Mouse (Mus musculus): ENCODE data around the gene Dnaic2. TPM values are rescaled to one million over a fixed set of nuclear protein-coding genes. Genes with fewer than 3 reads are reported as not detected.
A peak's percentile ranks its signal among the peaks of the same experiment; 100 is the strongest.

Gene Dnaic2
- polyA plus RNA-seq, 1 experiment from 2014 or later: 1.1 TPM

DNA sequence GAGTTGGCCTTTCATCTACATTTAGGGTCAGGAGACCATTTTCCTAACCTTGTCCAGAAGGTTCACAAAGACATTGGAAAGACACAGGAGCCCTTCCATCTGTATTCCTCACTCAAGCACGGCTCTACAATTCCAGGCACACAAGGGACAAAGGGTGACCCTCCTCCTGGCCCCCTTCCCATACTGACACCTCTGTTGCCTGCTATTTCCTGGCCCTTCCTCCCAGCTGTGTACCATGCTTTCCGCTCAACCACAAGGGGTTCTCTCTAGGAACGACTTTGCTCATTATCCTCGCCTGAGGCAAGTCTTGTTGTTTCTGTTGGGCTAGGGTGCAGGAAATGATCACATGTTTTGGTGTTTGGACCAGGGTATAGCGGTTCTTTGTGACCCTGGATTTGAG lies 1.1 kb downstream of the Dnaic2 start:
- Histone ChIP-seq H3K4me1 (peaks cover 25% of the 10 kb centered on the region), H3K27me3 (0 out of 2 replicates have a peak, but pooled peaks cover 5% of the 10 kb centered on the region), H3K9ac (no peak overlapping the region), H3K4me3 (no peak overlapping the region), H3K4me2 (no peak overlapping the region), H3K27ac (0 out of 2 replicates have a peak overlapping the region, but pooled peaks have one; percentile 22), H3K36me3 (no peaks in the 10 kb centered on the region), H3K9me3 (no peaks in the 10 kb centered on the region)
- WGBS: 33% methylated on average over 5 of the region's 5 CpGs
- ATAC-seq (ENCODE audit: insufficient number of reproducible peaks, low FRiP score, low TSS enrichment, low read depth): no peak

DNA sequence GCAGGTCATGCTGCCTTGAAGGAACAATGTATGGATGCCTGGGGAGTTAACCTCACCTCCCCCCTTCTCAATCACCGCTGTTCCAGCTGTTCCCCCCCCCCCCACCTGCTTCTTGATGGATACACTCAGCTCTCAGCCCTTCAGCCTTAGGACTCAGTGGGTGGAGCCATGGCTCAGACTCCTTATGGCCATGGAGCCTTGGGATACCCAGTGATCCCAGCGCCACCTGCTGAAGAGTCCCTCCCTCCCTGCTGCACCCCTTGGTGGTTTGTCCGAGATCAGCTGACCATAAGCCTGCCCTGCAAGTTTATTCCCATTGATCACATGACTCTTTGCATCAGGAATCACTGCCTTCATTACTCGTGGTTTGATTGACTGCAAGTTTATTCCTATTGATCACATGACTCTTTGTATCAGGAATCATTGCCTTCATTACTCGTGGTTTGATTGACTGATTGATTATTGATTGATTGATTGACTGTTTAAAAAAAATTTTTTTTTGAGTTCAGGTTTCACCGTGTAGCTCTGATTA lies 2.7 kb downstream of the Dnaic2 start:
- no peak overlapping the region for H3K9ac ChIP-seq
- no peak overlapping the region for H3K27ac ChIP-seq
- 0 out of 2 replicates have a peak, but pooled peaks cover 5% of the 10 kb centered on the region for H3K27me3 ChIP-seq
- H3K36me3 ChIP-seq: no peaks in the 10 kb centered on the region
- ATAC-seq (ENCODE audit: insufficient number of reproducible peaks, low FRiP score, low TSS enrichment, low read depth): no peak
- peaks cover 22% of the 10 kb centered on the region for H3K4me1 ChIP-seq
- no peak overlapping the region for H3K4me3 ChIP-seq
- no peak overlapping the region for H3K4me2 ChIP-seq
- H3K9me3 ChIP-seq: no peaks in the 10 kb centered on the region
- 51% methylated on average over 6 of the region's 6 CpGs for WGBS

DNA sequence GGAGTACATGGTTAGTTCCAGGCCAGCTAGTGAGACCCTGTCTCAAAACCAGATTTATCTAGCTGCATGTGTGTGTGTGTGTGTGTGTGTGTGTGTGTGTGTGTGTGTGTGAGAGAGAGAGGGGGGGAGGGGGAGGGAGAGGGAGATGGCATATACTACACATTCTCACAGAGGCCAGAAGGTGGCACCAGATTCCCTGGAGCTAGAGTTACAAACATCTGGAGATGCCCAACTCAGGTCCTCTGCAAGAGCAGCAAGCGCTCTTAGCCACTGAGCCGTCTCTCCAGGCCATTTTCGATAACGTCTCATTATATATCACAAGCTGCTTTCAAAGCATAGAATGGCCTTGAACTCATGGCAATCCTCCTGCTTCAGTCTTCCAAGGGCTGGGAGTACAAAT lies 4.5 kb downstream of the Dnaic2 start:
- Histone ChIP-seq H3K36me3 (no peaks in the 10 kb centered on the region), H3K9ac (no peak overlapping the region), H3K9me3 (no peaks in the 10 kb centered on the region), H3K4me2 (no peak overlapping the region), H3K4me1 (peaks cover 16% of the 10 kb centered on the region), H3K27ac (no peak overlapping the region), H3K27me3 (0 out of 2 replicates have a peak, but pooled peaks cover 5% of the 10 kb centered on the region), H3K4me3 (no peak overlapping the region)
- no peak for ATAC-seq (ENCODE audit: insufficient number of reproducible peaks, low FRiP score, low TSS enrichment, low read depth)
- 62% methylated on average over 4 of the region's 4 CpGs for WGBS

DNA sequence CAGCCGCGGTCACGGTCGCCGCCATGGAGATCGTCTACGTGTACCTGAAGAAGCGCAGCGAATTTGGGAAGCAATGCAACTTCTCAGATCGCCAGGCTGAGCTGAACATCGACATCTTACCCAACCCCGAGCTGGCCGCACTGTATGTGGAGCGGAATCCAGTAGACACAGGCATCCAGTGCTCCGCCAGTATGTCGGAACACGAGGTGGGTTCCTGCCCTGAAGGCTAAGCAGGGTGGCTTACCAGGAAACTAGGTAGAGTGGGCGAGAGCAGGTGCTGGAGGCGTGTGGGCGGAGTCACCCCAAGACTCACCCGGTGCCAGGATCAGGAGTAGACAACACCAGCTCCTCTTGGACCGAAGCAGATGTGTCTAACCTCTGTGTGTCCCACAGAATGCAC lies 5.7 kb downstream of the Dnaic2 start:
- WGBS: 81% methylated on average over 22 of the region's 22 CpGs
- Histone ChIP-seq H3K27ac (no peak overlapping the region), H3K27me3 (no peaks in the 10 kb centered on the region), H3K9me3 (no peaks in the 10 kb centered on the region), H3K36me3 (no peaks in the 10 kb centered on the region), H3K4me1 (peaks cover 8% of the 10 kb centered on the region), H3K9ac (no peak overlapping the region), H3K4me3 (no peak overlapping the region), H3K4me2 (no peak overlapping the region)
- ATAC-seq (ENCODE audit: insufficient number of reproducible peaks, low FRiP score, low TSS enrichment, low read depth): no peak

DNA sequence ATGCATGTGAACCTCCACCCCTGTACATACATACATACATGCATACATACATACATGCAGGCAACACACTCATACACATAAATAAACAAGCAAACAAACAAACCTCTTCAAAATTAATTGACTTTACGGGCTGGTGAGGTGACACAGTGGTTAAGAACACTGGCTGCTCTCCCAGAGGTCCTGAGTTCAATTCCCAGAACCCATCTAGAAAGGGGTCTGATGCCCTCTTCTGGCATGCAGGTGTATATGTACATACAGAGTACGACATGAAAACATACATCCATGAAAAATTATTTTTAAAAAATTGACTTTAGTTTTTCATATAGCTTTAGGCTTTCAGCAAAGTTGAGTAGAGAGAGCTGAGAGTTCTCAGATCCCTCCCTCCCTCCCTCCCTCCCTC lies 8.9 kb downstream of the Dnaic2 start:
- Histone ChIP-seq H3K4me1 (peaks cover 9% of the 10 kb centered on the region; the same call in 1 of the 2 replicates), H3K4me3 (no peak overlapping the region), H3K27me3 (0 out of 2 replicates have a peak, but pooled peaks cover 3% of the 10 kb centered on the region), H3K36me3 (no peaks in the 10 kb centered on the region), H3K9ac (no peak overlapping the region), H3K9me3 (no peaks in the 10 kb centered on the region), H3K27ac (no peak overlapping the region), H3K4me2 (no peak overlapping the region)
- no peak for ATAC-seq (ENCODE audit: insufficient number of reproducible peaks, low FRiP score, low TSS enrichment, low read depth)
- 75% methylated on average over 2 of the region's 2 CpGs for WGBS

DNA sequence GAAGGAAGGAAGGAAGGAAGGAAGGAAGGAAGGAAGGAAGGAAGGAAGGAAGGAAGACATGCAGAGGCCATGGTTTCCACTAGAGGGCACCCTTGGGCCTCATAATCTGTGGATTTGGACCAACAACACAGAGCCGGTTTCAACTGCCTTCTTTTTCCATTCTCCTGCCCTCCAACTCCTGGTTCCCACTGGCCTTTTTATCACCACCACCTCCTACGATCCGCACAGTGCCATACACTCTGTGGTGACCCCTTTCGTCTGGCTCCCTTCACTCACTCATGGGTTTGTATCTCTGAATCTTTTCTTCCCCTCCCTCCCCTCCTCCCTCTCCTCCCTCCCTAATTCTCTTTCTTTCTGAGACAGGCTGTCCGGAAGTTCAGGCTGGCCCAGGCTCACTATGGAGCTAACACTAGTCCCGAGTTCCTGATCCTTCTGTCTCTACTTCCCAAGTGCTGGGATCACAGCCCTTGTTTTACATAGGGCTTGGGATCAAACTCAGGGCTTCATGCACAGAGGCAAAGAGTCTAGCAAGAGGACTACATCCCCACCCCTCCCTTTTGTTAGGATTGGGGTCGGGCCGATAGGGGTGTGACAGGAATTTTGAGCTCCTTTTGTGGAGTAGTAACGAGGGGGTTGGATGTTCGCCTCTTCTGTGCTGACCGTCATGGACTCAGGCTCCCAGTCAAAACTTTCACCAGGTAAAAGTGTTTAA lies 9.9 kb downstream of the Dnaic2 start:
- no peak overlapping the region for H3K27ac ChIP-seq
- ATAC-seq (ENCODE audit: insufficient number of reproducible peaks, low FRiP score, low TSS enrichment, low read depth): no peak

DNA sequence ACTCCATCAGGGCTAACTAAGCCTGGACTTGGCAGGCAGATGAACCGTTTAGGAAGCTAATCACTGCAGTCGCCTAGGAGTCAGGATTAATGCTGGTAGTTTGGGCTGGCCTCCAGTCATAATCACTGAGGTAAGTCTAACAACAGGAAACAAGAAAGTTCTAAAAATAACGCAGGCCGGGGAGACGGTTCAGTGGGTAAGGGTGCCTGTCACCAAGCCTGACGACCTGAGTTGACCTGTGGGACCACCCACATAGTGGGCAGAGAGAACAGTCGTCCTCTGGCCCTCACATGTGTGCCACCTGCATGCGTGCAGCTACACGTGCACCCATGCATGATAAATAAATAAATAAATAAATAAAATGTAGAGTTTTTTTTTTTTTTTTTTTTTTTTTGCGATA lies 13.4 kb downstream of the Dnaic2 start:
- Histone ChIP-seq H3K27me3 (0 out of 2 replicates have a peak, but pooled peaks cover 3% of the 10 kb centered on the region), H3K4me3 (no peak overlapping the region), H3K4me2 (no peak overlapping the region), H3K27ac (no peak overlapping the region), H3K9ac (no peak overlapping the region), H3K4me1 (peaks cover 9% of the 10 kb centered on the region; the same call in 1 of the 2 replicates), H3K9me3 (no peaks in the 10 kb centered on the region), H3K36me3 (no peaks in the 10 kb centered on the region)
- 33% methylated on average over 10 of the region's 10 CpGs for WGBS
- no peak for ATAC-seq (ENCODE audit: insufficient number of reproducible peaks, low FRiP score, low TSS enrichment, low read depth)

More for the DNA sequence above, 9.9 kb downstream of the Dnaic2 start:
- Histone ChIP-seq H3K9me3 (no peaks in the 10 kb centered on the region), H3K4me2 (no peak overlapping the region), H3K4me3 (no peak overlapping the region), H3K9ac (no peak overlapping the region), H3K4me1 (peaks cover 9% of the 10 kb centered on the region; the same call in 1 of the 2 replicates), H3K36me3 (no peaks in the 10 kb centered on the region), H3K27me3 (0 out of 2 replicates have a peak, but pooled peaks cover 3% of the 10 kb centered on the region)
- WGBS: 41% methylated on average over 11 of the region's 11 CpGs

DNA sequence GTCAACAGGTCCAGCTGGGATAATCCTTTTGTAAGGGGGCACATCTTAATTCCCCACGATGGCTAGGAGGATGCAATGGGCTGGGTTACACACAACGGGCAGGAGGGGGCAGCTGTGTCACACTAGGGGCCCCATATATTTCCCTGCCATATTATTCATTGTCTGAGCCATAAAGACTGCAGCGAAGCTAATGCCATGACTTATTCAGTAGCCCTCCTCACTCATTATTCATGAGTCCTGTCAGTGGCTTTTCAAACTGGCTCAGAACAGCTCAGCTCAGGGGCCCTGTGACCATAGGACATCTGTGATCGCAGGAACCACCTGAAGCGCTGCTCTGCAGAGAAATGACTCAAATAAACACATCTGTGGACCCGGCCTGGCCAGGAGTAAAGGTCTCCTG lies 14.2 kb downstream of the Dnaic2 start:
- peaks cover 9% of the 10 kb centered on the region; the same call in 1 of the 2 replicates for H3K4me1 ChIP-seq
- H3K9me3 ChIP-seq: no peaks in the 10 kb centered on the region
- H3K4me2 ChIP-seq: no peak overlapping the region
- ATAC-seq (ENCODE audit: insufficient number of reproducible peaks, low FRiP score, low TSS enrichment, low read depth): no peak
- no peak overlapping the region for H3K4me3 ChIP-seq
- no peaks in the 10 kb centered on the region for H3K36me3 ChIP-seq
- H3K27me3 ChIP-seq: 0 out of 2 replicates have a peak, but pooled peaks cover 3% of the 10 kb centered on the region
- WGBS: 46% methylated on average over 6 of the region's 6 CpGs
- no peak overlapping the region for H3K27ac ChIP-seq
- no peak overlapping the region for H3K9ac ChIP-seq

DNA sequence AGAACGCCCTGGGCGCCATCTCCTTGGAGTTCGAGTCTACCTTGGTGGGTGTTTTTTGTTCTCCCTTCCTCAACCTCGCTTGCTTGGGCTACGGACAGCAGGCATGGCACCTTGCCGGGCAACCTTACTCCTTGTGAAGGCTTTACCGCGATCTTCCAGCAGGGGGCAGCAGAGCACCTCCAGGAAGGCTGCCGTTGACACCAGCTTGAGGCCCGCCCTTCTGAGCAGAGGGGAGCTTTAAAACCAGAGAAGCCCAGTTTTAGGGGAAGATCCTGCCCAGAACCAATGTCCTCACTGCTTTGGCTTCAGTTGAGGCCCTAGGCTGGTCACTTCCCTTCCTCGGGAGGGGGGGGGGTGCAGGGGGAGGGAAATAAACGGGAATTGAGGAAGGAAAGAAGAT lies 17.9 kb downstream of the Dnaic2 start:
- no peak overlapping the region for H3K4me3 ChIP-seq
- WGBS: 3% methylated on average over 12 of the region's 12 CpGs
- H3K36me3 ChIP-seq: no peaks in the 10 kb centered on the region
- H3K4me2 ChIP-seq: peak overlapping the region; percentile 34; the same call in 1 of the 2 replicates
- H3K9ac ChIP-seq: no peak overlapping the region
- H3K27ac ChIP-seq: no peak overlapping the region
- peaks cover 5% of the 10 kb centered on the region; the same call in 1 of the 2 replicates for H3K4me1 ChIP-seq
- H3K27me3 ChIP-seq: no peaks in the 10 kb centered on the region
- no peak for ATAC-seq (ENCODE audit: insufficient number of reproducible peaks, low FRiP score, low TSS enrichment, low read depth)
- H3K9me3 ChIP-seq: no peaks in the 10 kb centered on the region

DNA sequence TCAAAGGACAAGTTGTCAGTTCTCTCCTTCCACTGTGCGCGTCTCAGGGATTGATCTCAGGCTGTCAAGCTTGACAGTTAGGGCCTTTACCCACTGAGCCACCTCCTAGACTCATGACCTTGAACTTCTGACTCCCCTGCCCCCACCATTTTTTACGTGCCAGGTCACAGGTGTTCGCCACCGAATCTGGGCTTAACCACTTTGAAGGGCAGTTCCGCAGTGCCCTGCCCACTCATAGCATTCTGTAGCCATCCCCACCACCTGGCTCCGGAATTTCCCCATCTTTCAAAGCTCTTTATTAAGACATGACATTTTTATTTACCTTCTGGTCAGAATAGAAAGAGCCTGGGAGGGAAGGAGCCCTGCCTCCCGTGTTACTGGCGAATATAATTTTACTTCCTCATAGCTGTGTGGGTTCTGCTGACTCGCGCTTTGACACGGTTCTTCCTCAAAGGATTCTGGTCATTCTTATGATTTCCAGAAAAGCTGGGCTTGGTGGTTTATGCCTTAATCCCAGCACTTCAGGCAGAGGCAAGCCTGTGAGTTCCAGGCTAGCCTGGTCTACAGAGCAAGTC lies 20.4 kb downstream of the Dnaic2 start:
- no peaks in the 10 kb centered on the region for H3K4me1 ChIP-seq
- H3K9me3 ChIP-seq: no peaks in the 10 kb centered on the region
- H3K27me3 ChIP-seq: 0 out of 2 replicates have a peak, but pooled peaks cover 2% of the 10 kb centered on the region
- H3K9ac ChIP-seq: no peak overlapping the region
- no peaks in the 10 kb centered on the region for H3K36me3 ChIP-seq
- H3K4me2 ChIP-seq: no peak overlapping the region
- no peak overlapping the region for H3K27ac ChIP-seq
- WGBS: 55% methylated on average over 12 of the region's 12 CpGs
- ATAC-seq (ENCODE audit: insufficient number of reproducible peaks, low FRiP score, low TSS enrichment, low read depth): no peak
- no peak overlapping the region for H3K4me3 ChIP-seq

DNA sequence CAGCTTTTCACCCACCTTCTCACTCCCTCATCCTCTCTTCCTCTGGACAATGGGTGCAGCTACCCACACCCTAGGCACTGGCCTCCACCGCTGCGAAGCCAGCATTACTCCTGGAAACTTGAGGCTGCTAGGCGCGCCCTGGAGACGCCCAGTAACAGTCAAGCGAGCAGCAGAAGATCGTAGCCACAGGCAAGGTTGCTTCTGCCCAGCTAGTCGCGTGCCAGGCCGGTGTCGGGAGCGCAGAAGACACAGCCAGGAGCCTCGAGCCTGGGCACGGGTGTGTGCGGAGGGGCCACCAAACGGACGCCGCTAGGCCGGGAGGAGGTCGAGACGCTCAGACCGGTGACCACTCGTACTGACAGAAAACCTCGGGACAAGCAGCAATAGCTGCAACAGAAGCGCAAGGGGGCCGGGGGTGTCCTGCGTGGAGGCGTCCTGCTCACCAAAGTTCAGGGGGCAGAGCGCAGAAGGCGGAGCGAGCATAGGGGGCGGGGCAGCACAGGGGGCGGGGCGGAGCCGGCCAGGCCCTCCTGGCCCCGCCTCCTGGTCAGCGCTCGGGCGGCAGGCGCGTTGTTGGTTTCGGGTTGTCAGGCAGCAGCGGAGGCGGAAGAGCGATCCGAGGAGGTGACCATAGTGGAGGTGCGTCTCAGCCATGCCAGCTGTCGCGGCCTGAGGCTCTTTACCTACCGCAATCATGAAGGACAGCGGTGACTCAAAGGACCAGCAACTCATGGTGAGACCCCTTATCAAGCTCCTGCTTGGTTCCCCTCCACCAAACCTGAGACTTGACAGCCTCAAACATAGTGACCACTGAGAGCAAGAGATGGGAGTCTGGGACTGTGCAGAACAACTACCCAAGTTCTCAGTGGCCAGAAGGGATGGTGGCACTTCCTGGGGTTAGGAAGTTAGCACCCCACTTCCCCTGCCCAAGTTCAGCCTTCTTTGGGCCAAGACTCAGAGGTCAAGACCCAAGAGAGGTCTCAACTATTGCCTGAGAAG lies 37.9 kb downstream of the Dnaic2 start, which contains the start of gene Kif19a:
Gene Kif19a (plus strand): TSS at position 569 of the 999 bp plus-strand sequence.
- Histone ChIP-seq H3K4me1 (peaks cover 12% of the 10 kb centered on the region), H3K4me3 (peak within 1 kb of the TSS; percentile 47), H3K9me3 (no peaks in the 10 kb centered on the region), H3K4me2 (peak within 1 kb of the TSS; percentile 91), H3K36me3 (no peaks in the 10 kb centered on the region), H3K27me3 (peaks cover 39% of the 10 kb centered on the region), H3K9ac (no peak within 1 kb of the TSS; the same call in 1 of the 2 replicates), H3K27ac (no peak within 1 kb of the TSS)
- WGBS: 4% methylated on average over 49 of the region's 51 CpGs
- ATAC-seq (ENCODE audit: insufficient number of reproducible peaks, low FRiP score, low TSS enrichment, low read depth): no peak
